Mouse (Mus musculus): ENCODE measurements at regions not wholly inside any gene's neighbourhood (a gene's known extent, or its start where the extent isn't known, plus 50 kb on each side); places are given as distances from the start of the nearest gene placed in this dataset.

DNA sequence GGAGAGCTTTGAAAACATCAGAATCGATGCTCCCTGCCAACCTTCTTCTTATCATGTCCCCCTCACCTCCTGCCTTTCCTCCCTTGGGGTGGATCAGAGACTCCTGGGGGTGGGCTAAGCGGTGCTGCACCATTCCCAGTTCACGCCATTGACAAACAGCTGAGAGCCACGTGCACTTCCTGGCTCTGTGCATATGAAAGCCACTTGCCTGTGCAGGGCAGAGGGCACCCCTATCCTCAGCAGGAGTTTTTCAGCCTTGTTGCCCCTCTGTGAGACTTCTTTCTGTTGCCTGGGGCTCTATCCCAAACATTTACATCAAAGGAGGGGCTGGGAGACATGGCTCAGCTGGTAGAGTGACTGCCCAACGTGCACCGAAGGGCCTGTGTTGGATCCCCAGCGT lies 531.1 kb upstream of the Tbx3 start:
- Histone ChIP-seq H3K27ac (ENCODE audit: poor library complexity, severe bottlenecking) (no peak overlapping the region), H3K4me1 (replicated peaks) (peaks cover 13% of the 10 kb centered on the region), H3K4me3 (no peak overlapping the region), H3K9me3 (replicated peaks) (no peaks in the 10 kb centered on the region), H3K4me2 (no peak overlapping the region), H3K27me3 (replicated peaks) (peaks cover 25% of the 10 kb centered on the region), H3K9ac (no peak overlapping the region), H3K36me3 (no peaks in the 10 kb centered on the region)
- 39% methylated on average over 7 of the region's 7 CpGs for WGBS
- no peak for ATAC-seq (ENCODE audit: insufficient number of reproducible peaks, low FRiP score)

DNA sequence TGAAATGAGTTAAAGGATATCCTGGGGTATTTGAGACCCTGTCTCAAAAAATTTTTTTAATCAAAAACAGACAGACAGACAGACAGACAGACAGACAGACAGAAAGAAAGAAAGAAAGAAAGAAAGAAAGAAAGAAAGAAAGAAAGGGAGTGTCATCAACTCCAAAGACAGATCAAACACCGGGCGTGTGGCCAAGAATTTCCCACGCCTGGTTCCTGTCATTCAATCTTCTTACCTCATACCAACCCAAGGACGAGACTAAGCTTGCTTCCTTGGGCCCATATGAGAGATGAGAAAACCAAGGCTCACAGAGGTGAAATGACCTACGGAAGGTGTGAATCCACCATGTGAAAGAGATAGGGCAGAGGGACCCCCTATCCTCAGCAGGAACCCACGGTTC lies 530.7 kb upstream of the Tbx3 start:
- Histone ChIP-seq H3K4me1 (replicated peaks) (peaks cover 13% of the 10 kb centered on the region), H3K36me3 (no peaks in the 10 kb centered on the region), H3K27ac (ENCODE audit: poor library complexity, severe bottlenecking) (no peak overlapping the region), H3K9ac (no peak overlapping the region), H3K4me3 (no peak overlapping the region), H3K27me3 (replicated peaks) (peaks cover 25% of the 10 kb centered on the region), H3K9me3 (replicated peaks) (no peaks in the 10 kb centered on the region), H3K4me2 (no peak overlapping the region)
- ATAC-seq (ENCODE audit: insufficient number of reproducible peaks, low FRiP score) = no peak
- WGBS = 71% methylated on average over 6 of the region's 6 CpGs

- Histone ChIP-seq H3K4me2 (no peak overlapping the region), H3K4me3 (no peak overlapping the region), H3K4me1 (replicated peaks) (peaks cover 12% of the 10 kb centered on the region), H3K27me3 (replicated peaks) (0 out of 2 replicates have a peak, but pooled peaks cover 5% of the 10 kb centered on the region), H3K27ac (ENCODE audit: poor library complexity, severe bottlenecking) (no peak overlapping the region), H3K36me3 (no peaks in the 10 kb centered on the region), H3K9me3 (replicated peaks) (peaks cover 8% of the 10 kb centered on the region; the same call in 1 of the 2 replicates), H3K9ac (no peak overlapping the region)
- no peak for ATAC-seq (ENCODE audit: insufficient number of reproducible peaks, low FRiP score)
- 59% methylated on average over 8 of the region's 8 CpGs for WGBS
These were observed 527.1 kb upstream of the Tbx3 start for GRCm38 (mm10) chr5:119143411-119143810.

DNA sequence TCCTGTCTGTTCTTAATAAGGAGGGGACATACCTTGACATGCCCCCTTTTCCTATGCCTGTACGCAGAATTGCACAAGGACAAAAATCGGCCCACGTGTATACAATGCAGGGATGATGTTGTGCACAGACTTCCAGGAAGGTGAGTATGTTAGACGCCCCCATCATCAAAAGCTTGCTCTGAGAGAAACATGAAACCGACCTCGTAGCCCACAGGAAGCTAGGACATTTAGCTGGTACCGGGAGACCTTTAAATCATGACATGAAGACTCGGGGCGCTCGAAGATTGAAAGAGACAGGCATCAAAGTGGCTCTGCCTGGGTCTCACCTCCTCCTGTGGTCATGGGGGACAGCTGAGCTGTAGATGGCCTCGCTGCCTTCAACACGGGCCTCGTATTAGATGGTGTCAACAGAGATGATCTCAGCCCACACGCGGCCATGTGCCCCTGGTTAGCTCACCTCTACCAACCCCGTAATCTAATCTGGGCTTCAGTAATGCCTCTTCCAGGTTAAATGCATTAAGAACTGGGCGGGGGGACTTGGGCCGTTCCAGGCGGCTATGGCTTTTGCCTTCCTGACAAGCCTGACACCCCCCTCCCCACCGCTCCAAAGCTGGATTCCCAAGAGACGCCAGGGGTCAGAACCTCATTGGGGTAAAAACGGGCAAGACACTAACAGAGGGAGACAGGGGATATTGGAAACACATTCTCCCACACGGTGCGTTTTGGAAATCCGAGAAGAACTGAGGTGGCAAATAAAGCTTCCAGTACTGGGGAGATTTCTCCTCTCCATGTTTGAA lies 520.9 kb upstream of the Tbx3 start:
- H3K9me3 ChIP-seq (replicated peaks) = peaks cover 14% of the 10 kb centered on the region
- H3K4me1 ChIP-seq (replicated peaks) = no peaks in the 10 kb centered on the region
- no peak overlapping the region for H3K4me3 ChIP-seq
- no peak overlapping the region for H3K27ac ChIP-seq (ENCODE audit: poor library complexity, severe bottlenecking)
- H3K36me3 ChIP-seq = no peaks in the 10 kb centered on the region
- no peak overlapping the region for H3K4me2 ChIP-seq
- ATAC-seq (ENCODE audit: insufficient number of reproducible peaks, low FRiP score) = no peak
- H3K9ac ChIP-seq = no peak overlapping the region
- H3K27me3 ChIP-seq (replicated peaks) = 0 out of 2 replicates have a peak, but pooled peaks cover 3% of the 10 kb centered on the region
- 79% methylated on average over 25 of the region's 25 CpGs for WGBS

GRCm38 (mm10) chr5:119153086-119153485 lies 517.4 kb upstream of the Tbx3 start:
- H3K4me3 ChIP-seq = no peak overlapping the region
- 72% methylated on average over 5 of the region's 5 CpGs for WGBS
- H3K4me2 ChIP-seq = no peak overlapping the region
- H3K4me1 ChIP-seq (replicated peaks) = no peaks in the 10 kb centered on the region
- no peak overlapping the region for H3K27ac ChIP-seq (ENCODE audit: poor library complexity, severe bottlenecking)
- no peak for ATAC-seq (ENCODE audit: insufficient number of reproducible peaks, low FRiP score)
- H3K36me3 ChIP-seq = no peaks in the 10 kb centered on the region
- no peak overlapping the region for H3K9ac ChIP-seq
- 0 out of 2 replicates have a peak, but pooled peaks cover 3% of the 10 kb centered on the region for H3K27me3 ChIP-seq (replicated peaks)
- H3K9me3 ChIP-seq (replicated peaks) = peaks cover 8% of the 10 kb centered on the region

GRCm38 (mm10) chr5:119156638-119157037 lies 513.8 kb upstream of the Tbx3 start:
- Histone ChIP-seq H3K27ac (ENCODE audit: poor library complexity, severe bottlenecking) (no peak overlapping the region), H3K4me1 (replicated peaks) (no peaks in the 10 kb centered on the region), H3K4me2 (no peak overlapping the region), H3K4me3 (no peak overlapping the region), H3K9ac (no peak overlapping the region), H3K27me3 (replicated peaks) (0 out of 2 replicates have a peak, but pooled peaks cover 2% of the 10 kb centered on the region), H3K9me3 (replicated peaks) (peaks cover 8% of the 10 kb centered on the region), H3K36me3 (no peaks in the 10 kb centered on the region)
- WGBS = 79% methylated on average over 6 of the region's 6 CpGs
- ATAC-seq (ENCODE audit: insufficient number of reproducible peaks, low FRiP score) = no peak

GRCm38 (mm10) chr5:119158171-119158570 lies 512.3 kb upstream of the Tbx3 start:
- WGBS = 74% methylated on average over 4 of the region's 4 CpGs
- no peak overlapping the region for H3K27ac ChIP-seq (ENCODE audit: poor library complexity, severe bottlenecking)

DNA sequence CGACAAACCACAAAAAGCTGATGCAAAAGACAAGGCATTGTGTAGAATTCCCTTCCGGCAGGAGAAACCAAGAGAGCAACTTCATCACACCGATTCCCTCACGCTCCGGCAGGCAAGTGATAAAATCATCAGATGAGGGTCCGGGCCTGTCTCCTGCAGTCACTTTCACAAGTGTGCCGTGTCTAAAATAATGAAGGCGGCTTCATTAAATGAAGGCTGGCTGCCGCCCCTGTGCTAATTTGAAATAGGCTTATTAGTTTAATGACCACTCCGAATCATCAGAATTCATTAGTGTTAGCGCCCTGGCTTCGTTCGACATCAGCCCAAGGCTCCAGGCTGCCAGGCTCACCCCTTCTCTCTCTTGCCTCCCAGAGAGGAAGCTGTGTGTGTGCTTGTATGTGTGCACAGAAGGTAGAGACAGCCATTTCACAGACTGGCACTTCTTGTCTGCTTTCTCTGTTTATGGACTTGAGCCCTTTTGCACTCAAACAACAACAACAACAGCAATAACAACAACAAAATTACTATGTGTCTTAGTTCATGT lies 508.3 kb upstream of the Tbx3 start:
- Histone ChIP-seq H3K9me3 (replicated peaks) (no peaks in the 10 kb centered on the region), H3K9ac (no peak overlapping the region), H3K36me3 (no peaks in the 10 kb centered on the region), H3K4me2 (no peak overlapping the region), H3K4me3 (no peak overlapping the region), H3K27ac (ENCODE audit: poor library complexity, severe bottlenecking) (no peak overlapping the region), H3K4me1 (replicated peaks) (no peaks in the 10 kb centered on the region), H3K27me3 (replicated peaks) (no peaks in the 10 kb centered on the region)
- no peak for ATAC-seq (ENCODE audit: insufficient number of reproducible peaks, low FRiP score)
- WGBS = 88% methylated on average over 13 of the region's 13 CpGs

More at GRCm38 (mm10) chr5:119158171-119158570, 512.3 kb upstream of the Tbx3 start:
- no peaks in the 10 kb centered on the region for H3K36me3 ChIP-seq
- ATAC-seq (ENCODE audit: insufficient number of reproducible peaks, low FRiP score) = no peak
- H3K4me3 ChIP-seq = no peak overlapping the region
- no peak overlapping the region for H3K4me2 ChIP-seq
- no peaks in the 10 kb centered on the region for H3K27me3 ChIP-seq (replicated peaks)
- no peak overlapping the region for H3K9ac ChIP-seq
- H3K9me3 ChIP-seq (replicated peaks) = peaks cover 8% of the 10 kb centered on the region
- no peaks in the 10 kb centered on the region for H3K4me1 ChIP-seq (replicated peaks)

DNA sequence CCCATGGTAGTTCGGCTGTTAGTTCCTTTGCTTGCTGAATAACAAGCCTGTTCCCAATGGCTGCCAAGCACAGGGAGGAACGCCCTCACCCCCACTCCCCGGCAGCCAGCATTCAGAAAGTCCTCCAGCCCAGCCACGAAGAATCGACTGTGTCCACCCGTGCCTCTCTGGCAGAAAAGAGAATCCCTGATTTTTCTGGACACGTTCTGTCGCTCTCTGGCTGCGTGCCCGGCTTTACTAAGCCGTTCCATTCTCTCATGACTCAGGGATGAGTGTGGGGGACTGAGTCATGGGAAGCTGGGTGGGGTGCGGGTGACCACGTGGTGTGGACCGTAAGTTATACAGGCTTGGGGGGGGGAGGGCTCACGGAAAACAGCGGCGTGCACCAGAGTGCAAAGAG lies 502.8 kb upstream of the Tbx3 start:
- 73% methylated on average over 17 of the region's 17 CpGs for WGBS
- no peaks in the 10 kb centered on the region for H3K36me3 ChIP-seq
- H3K4me2 ChIP-seq = no peak overlapping the region
- no peak overlapping the region for H3K9ac ChIP-seq
- H3K9me3 ChIP-seq (replicated peaks) = no peaks in the 10 kb centered on the region
- no peak overlapping the region for H3K4me3 ChIP-seq
- ATAC-seq (ENCODE audit: insufficient number of reproducible peaks, low FRiP score) = no peak
- no peaks in the 10 kb centered on the region for H3K4me1 ChIP-seq (replicated peaks)
- H3K27me3 ChIP-seq (replicated peaks) = no peaks in the 10 kb centered on the region
- H3K27ac ChIP-seq (ENCODE audit: poor library complexity, severe bottlenecking) = no peak overlapping the region

GRCm38 (mm10) chr5:119169274-119169673 lies 501.2 kb upstream of the Tbx3 start:
- H3K27ac ChIP-seq (ENCODE audit: poor library complexity, severe bottlenecking) = no peak overlapping the region
- H3K4me1 ChIP-seq (replicated peaks) = peaks cover 4% of the 10 kb centered on the region; the same call in 1 of the 2 replicates
- H3K4me3 ChIP-seq = no peak overlapping the region
- WGBS = 89% methylated on average over 7 of the region's 7 CpGs
- no peak for ATAC-seq (ENCODE audit: insufficient number of reproducible peaks, low FRiP score)
- H3K9me3 ChIP-seq (replicated peaks) = no peaks in the 10 kb centered on the region
- H3K9ac ChIP-seq = no peak overlapping the region
- H3K27me3 ChIP-seq (replicated peaks) = no peaks in the 10 kb centered on the region
- H3K4me2 ChIP-seq = no peak overlapping the region
- no peaks in the 10 kb centered on the region for H3K36me3 ChIP-seq

DNA sequence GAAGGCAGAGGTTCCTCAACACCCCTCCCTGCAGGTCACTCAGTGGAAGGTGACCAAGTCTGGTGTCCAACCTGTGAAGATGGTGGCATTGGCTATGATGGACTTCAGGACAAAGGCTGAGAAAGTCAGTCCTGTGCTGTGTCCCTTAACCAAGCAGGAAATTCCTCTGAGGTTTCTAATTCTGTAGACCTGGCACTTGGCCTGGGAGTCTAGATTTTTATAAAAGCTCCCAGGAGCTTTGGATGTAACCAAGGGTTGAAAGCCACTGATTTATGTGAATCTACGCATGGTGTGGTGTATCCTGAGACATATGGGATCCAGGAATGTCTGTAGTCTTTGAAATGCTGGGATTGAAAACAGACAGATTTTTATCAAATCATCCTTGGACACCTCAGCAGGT lies 498.8 kb upstream of the Tbx3 start:
- H3K27me3 ChIP-seq (replicated peaks) = no peaks in the 10 kb centered on the region
- no peak overlapping the region for H3K9ac ChIP-seq
- no peak overlapping the region for H3K27ac ChIP-seq (ENCODE audit: poor library complexity, severe bottlenecking)
- no peak for ATAC-seq (ENCODE audit: insufficient number of reproducible peaks, low FRiP score)
- H3K36me3 ChIP-seq = no peaks in the 10 kb centered on the region
- no peak overlapping the region for H3K4me2 ChIP-seq
- H3K4me3 ChIP-seq = no peak overlapping the region
- 67% methylated on average over 1 of the region's 1 CpGs for WGBS
- no peaks in the 10 kb centered on the region for H3K9me3 ChIP-seq (replicated peaks)
- H3K4me1 ChIP-seq (replicated peaks) = peaks cover 4% of the 10 kb centered on the region; the same call in 1 of the 2 replicates
